13 mouse cellular contexts compared by ENCODE assay signal in the genomic region with DNA sequence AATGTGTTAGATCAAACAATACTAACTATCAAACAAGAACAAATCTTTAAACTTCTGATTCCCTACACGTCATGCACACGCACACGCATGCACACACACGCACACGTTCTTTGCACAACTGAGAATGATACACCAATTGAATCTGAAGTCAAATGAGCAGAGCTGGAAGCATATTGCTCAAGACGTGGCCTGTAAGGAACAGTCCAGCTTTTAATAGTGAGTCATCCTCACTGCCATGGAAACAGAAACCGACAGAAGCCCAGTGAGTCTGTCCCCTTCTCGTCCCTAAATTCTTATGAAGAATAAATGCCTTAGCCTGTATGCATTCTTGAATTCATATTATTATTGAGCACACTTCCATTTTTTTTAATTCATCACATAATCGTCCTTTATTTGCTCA.
DNase-seq lines count a peak whose midpoint lies in the region; ATAC-seq and TF ChIP-seq lines count a peak whose summit lies in the region.
"Had no signal": no experiment of that assay in that cellular context is flagged by ENCODE, and none has a peak within 500 bp of the region (broad histone marks: within the 10 kb centered on the region; RNA-seq: fewer than 3 reads in every experiment).

No protein-coding gene starts in this region.

- no peak for TF ChIP-seq CTCF in lung, postnatal 0 days (IDR thresholded peaks at IDR 0.05)
- TF ChIP-seq CTCF in lung, adult 2 months (IDR thresholded peaks at IDR 0.05; ENCODE audit: insufficient read depth, low read length): no peak
- TF ChIP-seq CTCF in Patski (IDR thresholded peaks at IDR 0.05): no peak

- no peak overlapping the region for H3K4me3 ChIP-seq in lung, postnatal 0 days (ENCODE audit: low read depth, low read length)
- H3K4me3 ChIP-seq in lung, adult 2 months (replicated peaks; ENCODE audit: extremely low read depth, low read depth, low read length): no peak overlapping the region
- H3K4me3 ChIP-seq: hindbrain, embryonic 15.5 days; kidney, embryonic 15.5 days; liver, embryonic 15.5 days had no signal

- ATAC-seq in lung, postnatal 0 days: peak; percentile 67
- peak; percentile 34 for ATAC-seq in Patski
- ATAC-seq: activated CD4-positive, CD25-positive, alpha-beta regulatory T cell, adult 4 months had no signal

- no peaks in the 10 kb centered on the region for H3K27me3 ChIP-seq in lung, postnatal 0 days (replicated peaks; ENCODE audit: insufficient read depth, low read length)
- H3K27me3 ChIP-seq in Patski: no peaks in the 10 kb centered on the region
- H3K27me3 ChIP-seq: hindbrain, embryonic 15.5 days; kidney, embryonic 15.5 days; liver, embryonic 15.5 days had no signal

- TF ChIP-seq EP300 in lung, postnatal 0 days (IDR thresholded peaks at IDR 0.05): no peak

- no peaks in the 10 kb centered on the region for H3K9me3 ChIP-seq in lung, postnatal 0 days (ENCODE audit: low read length)
- H3K9me3 ChIP-seq: hindbrain, embryonic 15.5 days; kidney, embryonic 15.5 days; liver, embryonic 15.5 days had no signal

- POLR2A ChIA-PET in Patski (lab: Charles Lee): interaction anchor here (1.0 to 1.1 kb wide), 2 partner anchors 14 to 113 kb away, joined by 3 read pairs; no protein-coding TSS in a partner anchor

- peak; percentile 63 for DNase-seq in lung, postnatal 0 days (ENCODE audit: low spot score)
- DNase-seq in lung, adult 2 months: no peak
- no peak for DNase-seq in Patski (ENCODE audit: low read depth, low spot score)
- peak; percentile 56 for DNase-seq in fibroblast of lung, adult 2 months (ENCODE audit: low read depth)
- DNase-seq in retina, postnatal 1 day: peak; percentile 45
- DNase-seq in spleen, postnatal 4 days (ENCODE audit: low spot score in 2 of 2): no peak
- no peak for DNase-seq in kidney, adult 9 months
- DNase-seq: layer of hippocampus, adult 9-11 months; left cerebral cortex, postnatal 4 days had no signal

- H3K36me3 ChIP-seq in lung, postnatal 0 days (ENCODE audit: insufficient read depth, low read length): no peaks in the 10 kb centered on the region
- H3K36me3 ChIP-seq: hindbrain, embryonic 15.5 days; kidney, embryonic 15.5 days; liver, embryonic 15.5 days had no signal

- H3K9ac ChIP-seq in lung, postnatal 0 days (replicated peaks; ENCODE audit: low read depth): no peak overlapping the region
- H3K9ac ChIP-seq: hindbrain, embryonic 15.5 days; kidney, embryonic 15.5 days; liver, embryonic 15.5 days had no signal

- CTCF ChIA-PET in Patski (lab: Charles Lee): interaction anchor here (0.9 to 3.5 kb wide), 7 partner anchors 14 to 147 kb away, joined by 3 to 19 read pairs (median 4); a partner anchor contains a TSS

- no peak for TF ChIP-seq POLR2A in lung, adult 2 months (IDR thresholded peaks at IDR 0.05; ENCODE audit: borderline replicate concordance, extremely low read depth, low read depth, low read length)

- WGBS in lung, postnatal 0 days: 65% methylated on average over 9 of the region's 9 CpGs
- 64% methylated on average over 9 of the region's 9 CpGs for WGBS in lung, adult 2 months

- no peak overlapping the region for H3K4me2 ChIP-seq in lung, postnatal 0 days (replicated peaks; ENCODE audit: low read depth, low read length)
- H3K4me2 ChIP-seq: hindbrain, embryonic 15.5 days; kidney, embryonic 15.5 days; liver, embryonic 15.5 days had no signal

- in situ Hi-C loops in Patski (cut with MboI; ENCODE audit: low pct_unique_long_range_greater_than_20kb): loop anchor here (5.0 kb wide), 2 partner anchors 74 to 146 kb away; a partner anchor contains a TSS

- H3K4me1 ChIP-seq in lung, postnatal 0 days (ENCODE audit: insufficient read depth, low read depth, low read length): no peaks in the 10 kb centered on the region
- H3K4me1 ChIP-seq in lung, adult 2 months (ENCODE audit: control insufficient read depth, insufficient read depth, low read length): no peaks in the 10 kb centered on the region; the same call in 1 of the 2 replicates
- H3K4me1 ChIP-seq: liver, embryonic 15.5 days had no signal

- H3K27ac ChIP-seq in lung, postnatal 0 days (ENCODE audit: low read length): 0 out of 2 replicates have a peak overlapping the region, but pooled peaks have one; percentile 40
- H3K27ac ChIP-seq: hindbrain, embryonic 15.5 days; kidney, embryonic 15.5 days; liver, embryonic 15.5 days had no signal

Comparison
In these comparisons a context has a peak if more than half of its experiments do, and no peak if none do; other contexts are left out.
1. DNase-seq: peak in lung, postnatal 0 days (single experiment), fibroblast of lung, adult 2 months (single experiment) and retina, postnatal 1 day (single experiment); none in lung, adult 2 months (single experiment), Patski (single experiment), spleen, postnatal 4 days (0 of 2) and kidney, adult 9 months (single experiment).